Mouse (Mus musculus) heart, embryonic 16.5 days (tissue): Measurements from ENCODE around the gene Nans. TPM values are rescaled to one million over a fixed set of nuclear protein-coding genes. Genes with fewer than 3 reads are reported as not detected.
A peak's percentile ranks its signal among the peaks of the same experiment; 100 is the strongest.

Source experiments
- ATAC-seq: fragments of 200-750 bp; cut with Nextera tagmentation; replicated peaks from 2 replicates; pipeline ENCODE4 v1.8.0; 2017; ENCODE audit warnings: moderate number of reproducible peaks; ENCODE audit not compliant: insufficient read depth, low FRiP score; ENCODE audit errors: extremely low read depth
- H3K27ac ChIP-seq: fragments of 300-500 bp; sonication (generic); 2 replicates; pipeline ENCODE4 v1.5.1; 2014; ENCODE audit warnings: mild to moderate bottlenecking, low read length, control low read depth, moderate library complexity
- H3K27me3 ChIP-seq: fragments of 300-500 bp; sonication (generic); 2 replicates; pipeline ENCODE4 v1.6.1; 2014; ENCODE audit warnings: low read length, mixed read lengths; ENCODE audit not compliant: control insufficient read depth, insufficient read depth
- H3K36me3 ChIP-seq: fragments of 300-500 bp; sonication (generic); 2 replicates; pipeline ENCODE4 v1.6.1; 2014; ENCODE audit not compliant: control insufficient read depth, insufficient read depth
- H3K4me1 ChIP-seq: fragments of 300-500 bp; sonication (generic); 2 replicates; pipeline ENCODE4 v1.6.1; 2014; ENCODE audit warnings: low read length, mixed read lengths; ENCODE audit not compliant: control insufficient read depth, insufficient read depth
- H3K4me2 ChIP-seq: fragments of 300-500 bp; sonication (generic); 2 replicates; pipeline ENCODE4 v1.6.1; 2014; ENCODE audit warnings: low read depth, mild to moderate bottlenecking, control low read depth, low read length
- H3K4me3 ChIP-seq: fragments of 300-500 bp; sonication (generic); 2 replicates; pipeline ENCODE4 v1.5.1; 2014; ENCODE audit warnings: mild to moderate bottlenecking, control low read depth, low read length
- H3K9ac ChIP-seq: fragments of 300-500 bp; sonication (generic); 2 replicates; pipeline ENCODE4 v1.6.1; 2014; ENCODE audit warnings: low read length, control low read depth
- H3K9me3 ChIP-seq: fragments of 300-500 bp; sonication (generic); replicated peaks from 2 replicates; pipeline ENCODE4 v1.6.1; 2016; ENCODE audit warnings: low read length; ENCODE audit not compliant: control insufficient read depth
- WGBS: fragments of 180-500 bp; shearing (Covaris S2); extraction: QIAGEN DNeasy Blood & Tissue Kit; methylation state at CpG from one replicate; pipeline ENCODE4 v1.1.7; 2014; 5-methylcytosine and 5-hydroxymethylcytosine counted together
- polyA plus RNA-seq: library from polyadenylated mRNA; unstranded; fragments of >200 nt; fragmentation: Nextera tagmentation; extraction: Ambion mirVana; gene quantifications from 2 replicates; pipeline ENCODE4 v1.2.1, GENCODE M21; 2015

Gene Nans
- polyA plus RNA-seq, 1 experiment from 2014 or later = 62.3 TPM

- Histone ChIP-seq H3K9me3 (no peaks in the 10 kb centered on the region), H3K36me3 (no peaks in the 10 kb centered on the region), H3K4me3 (peak overlapping the region; percentile 72), H3K9ac (peak overlapping the region; percentile 69), H3K4me2 (peak overlapping the region; percentile 73), H3K27me3 (peaks cover 63% of the 10 kb centered on the region), H3K4me1 (peaks cover 8% of the 10 kb centered on the region; the same call in 1 of the 2 replicates), H3K27ac (no peak overlapping the region)
- WGBS = 7% methylated on average over 16 of the region's 16 CpGs
- ATAC-seq = no peak
Measured at GRCm38 (mm10) chr4:46535094-46535830, 46.2 kb downstream of the Nans start.

- Histone ChIP-seq H3K27me3 (peaks cover 63% of the 10 kb centered on the region), H3K4me1 (peaks cover 8% of the 10 kb centered on the region; the same call in 1 of the 2 replicates), H3K27ac (0 out of 2 replicates have a peak within 1 kb of the TSS, but pooled peaks have one; percentile 2), H3K36me3 (no peaks in the 10 kb centered on the region), H3K4me2 (peak within 1 kb of the TSS; percentile 73), H3K9me3 (no peaks in the 10 kb centered on the region), H3K9ac (peak within 1 kb of the TSS; percentile 69), H3K4me3 (peak within 1 kb of the TSS; percentile 72)
- under 1% methylated on average over 46 of the region's 46 CpGs for WGBS
- ATAC-seq = peak; percentile 68
Measured at GRCm38 (mm10) chr4:46535840-46536361, 46.9 kb downstream of the Nans start, which contains the start of gene Trim14. Trim14 (minus strand) TSS chr4:46536141.

GRCm38 (mm10) chr4:46539167-46539566 lies 50.1 kb downstream of the Nans start:
- Histone ChIP-seq H3K9me3 (no peaks in the 10 kb centered on the region), H3K4me2 (no peak overlapping the region), H3K4me1 (peaks cover 6% of the 10 kb centered on the region; the same call in 1 of the 2 replicates), H3K27me3 (peaks cover 53% of the 10 kb centered on the region), H3K36me3 (no peaks in the 10 kb centered on the region), H3K9ac (no peak overlapping the region), H3K4me3 (no peak overlapping the region), H3K27ac (no peak overlapping the region)
- no peak for ATAC-seq
- WGBS = 51% methylated on average over 9 of the region's 9 CpGs

GRCm38 (mm10) chr4:46541707-46542106 lies 52.7 kb downstream of the Nans start:
- no peak for ATAC-seq
- H3K9me3 ChIP-seq = no peaks in the 10 kb centered on the region
- peaks cover 33% of the 10 kb centered on the region for H3K27me3 ChIP-seq
- 49% methylated on average over 9 of the region's 9 CpGs for WGBS
- no peaks in the 10 kb centered on the region for H3K36me3 ChIP-seq
- no peak overlapping the region for H3K4me3 ChIP-seq
- no peak overlapping the region for H3K27ac ChIP-seq
- no peak overlapping the region for H3K9ac ChIP-seq
- H3K4me2 ChIP-seq = no peak overlapping the region
- no peaks in the 10 kb centered on the region for H3K4me1 ChIP-seq

GRCm38 (mm10) chr4:46543366-46544050 lies 54.5 kb downstream of the Nans start:
- Histone ChIP-seq H3K36me3 (no peaks in the 10 kb centered on the region), H3K9ac (no peak overlapping the region), H3K27me3 (peaks cover 18% of the 10 kb centered on the region), H3K27ac (no peak overlapping the region), H3K4me3 (no peak overlapping the region), H3K4me1 (no peaks in the 10 kb centered on the region), H3K4me2 (no peak overlapping the region), H3K9me3 (no peaks in the 10 kb centered on the region)
- 84% methylated on average over 13 of the region's 13 CpGs for WGBS
- no peak for ATAC-seq

- Histone ChIP-seq H3K36me3 (no peaks in the 10 kb centered on the region), H3K4me3 (no peak overlapping the region), H3K4me2 (no peak overlapping the region), H3K4me1 (no peaks in the 10 kb centered on the region), H3K9ac (no peak overlapping the region), H3K27ac (no peak overlapping the region), H3K9me3 (no peaks in the 10 kb centered on the region), H3K27me3 (peaks cover 18% of the 10 kb centered on the region)
- 41% methylated on average over 1 of the region's 1 CpGs for WGBS
- ATAC-seq = no peak
Measured at GRCm38 (mm10) chr4:46544313-46544712, 55.3 kb downstream of the Nans start.

GRCm38 (mm10) chr4:46545498-46545897 lies 56.5 kb downstream of the Nans start:
- Histone ChIP-seq H3K4me2 (no peak overlapping the region), H3K36me3 (no peaks in the 10 kb centered on the region), H3K27ac (no peak overlapping the region), H3K4me1 (0 out of 2 replicates have a peak, but pooled peaks cover under 1% of the 10 kb centered on the region), H3K9me3 (no peaks in the 10 kb centered on the region), H3K27me3 (peaks cover 10% of the 10 kb centered on the region; the same call in 1 of the 2 replicates), H3K4me3 (no peak overlapping the region), H3K9ac (no peak overlapping the region)
- no peak for ATAC-seq
- 20% methylated on average over 9 of the region's 9 CpGs for WGBS

- WGBS = 47% methylated on average over 6 of the region's 6 CpGs
- no peak overlapping the region for H3K4me3 ChIP-seq
- H3K27me3 ChIP-seq = peaks cover 10% of the 10 kb centered on the region; the same call in 1 of the 2 replicates
- no peak overlapping the region for H3K27ac ChIP-seq
- ATAC-seq = no peak
- H3K4me2 ChIP-seq = no peak overlapping the region
- H3K4me1 ChIP-seq = 0 out of 2 replicates have a peak, but pooled peaks cover 2% of the 10 kb centered on the region
- no peak overlapping the region for H3K9ac ChIP-seq
- H3K36me3 ChIP-seq = no peaks in the 10 kb centered on the region
- no peaks in the 10 kb centered on the region for H3K9me3 ChIP-seq
Measured at GRCm38 (mm10) chr4:46546709-46547108, 57.7 kb downstream of the Nans start.

GRCm38 (mm10) chr4:46549979-46550378 lies 60.9 kb downstream of the Nans start:
- Histone ChIP-seq H3K4me1 (peaks cover 7% of the 10 kb centered on the region; the same call in 1 of the 2 replicates), H3K9me3 (0 out of 2 replicates have a peak, but pooled peaks cover 3% of the 10 kb centered on the region), H3K4me2 (no peak overlapping the region), H3K36me3 (no peaks in the 10 kb centered on the region), H3K27ac (no peak overlapping the region), H3K27me3 (peaks cover 7% of the 10 kb centered on the region; the same call in 1 of the 2 replicates), H3K9ac (no peak overlapping the region), H3K4me3 (no peak overlapping the region)
- ATAC-seq = no peak
- WGBS = 65% methylated on average over 9 of the region's 10 CpGs
